Mouse (Mus musculus) testis, adult 2 months (tissue): ENCODE results near the gene Nipal1. TPM values are rescaled to one million over a fixed set of nuclear protein-coding genes. Genes with fewer than 3 reads are reported as not detected.

ENCODE experiments used
- H3K27ac ChIP-seq: fragments of 200-500 bp; 2 replicates; pipeline ENCODE4 v1.5.1; 2012; ENCODE audit warnings: low read depth, low read length; ENCODE audit not compliant: control insufficient read depth, insufficient read depth
- H3K27me3 ChIP-seq: fragments of 200-500 bp; 2 replicates; pipeline ENCODE4 v1.6.1; 2012; ENCODE audit warnings: mild to moderate bottlenecking, low read length, moderate library complexity; ENCODE audit not compliant: control insufficient read depth, insufficient read depth
- H3K36me3 ChIP-seq: fragments of 200-500 bp; 2 replicates; pipeline ENCODE4 v1.6.1; 2012; ENCODE audit warnings: mild to moderate bottlenecking, low read length; ENCODE audit not compliant: control insufficient read depth, insufficient read depth
- H3K4me1 ChIP-seq: fragments of 200-500 bp; 2 replicates; pipeline ENCODE4 v1.6.1; 2012; ENCODE audit warnings: low read length; ENCODE audit not compliant: control insufficient read depth, insufficient read depth
- H3K4me3 ChIP-seq: fragments of 200-500 bp; 2 replicates; pipeline ENCODE4 v1.5.1; 2012; ENCODE audit warnings: low read depth, mild to moderate bottlenecking, low read length, moderate library complexity, mixed read lengths; ENCODE audit not compliant: control insufficient read depth
- CTCF ChIP-seq: fragments of 200-500 bp; IDR thresholded peaks from 2 replicates; pipeline ENCODE4 v1.5.1; 2012; ENCODE audit warnings: low read depth, mild to moderate bottlenecking, inconsistent platforms, low read length, moderate library complexity; ENCODE audit not compliant: control insufficient read depth, insufficient read depth, insufficient replicate concordance
- POLR2A ChIP-seq: fragments of 200-500 bp; IDR thresholded peaks from 2 replicates; pipeline ENCODE4 v1.6.1; 2012; ENCODE audit warnings: low read depth, mild to moderate bottlenecking, inconsistent platforms, low read length, moderate library complexity; ENCODE audit not compliant: control insufficient read depth
- polyA plus RNA-seq: library from polyadenylated mRNA; depleted of rRNA; stranded (reverse); fragments of >200 nt; gene quantifications from 2 replicates; pipeline ENCODE4 v1.2.3, GENCODE M21; 2012

Gene Nipal1
- polyA plus RNA-seq, 1 experiment: 0.31 TPM

- Histone ChIP-seq H3K36me3 (no peaks in the 10 kb centered on the region), H3K4me1 (peaks cover 12% of the 10 kb centered on the region), H3K27me3 (no peaks in the 10 kb centered on the region), H3K27ac (no peak overlapping the region), H3K4me3 (no peak overlapping the region)
- TF ChIP-seq POLR2A: no peak
- TF ChIP-seq CTCF: no peak
Observed at GRCm38 (mm10) chr5:72648987-72649735, 1.6 kb downstream of the Nipal1 start.

- H3K4me1 ChIP-seq: peaks cover under 1% of the 10 kb centered on the region
- H3K4me3 ChIP-seq: no peak overlapping the region
- no peak for TF ChIP-seq CTCF
- no peak for TF ChIP-seq POLR2A
- no peaks in the 10 kb centered on the region for H3K27me3 ChIP-seq
- H3K36me3 ChIP-seq: no peaks in the 10 kb centered on the region
- H3K27ac ChIP-seq: no peak overlapping the region
Observed at GRCm38 (mm10) chr5:72653068-72653674, 5.6 kb downstream of the Nipal1 start.

GRCm38 (mm10) chr5:72656270-72656791, 8.7 kb downstream of the Nipal1 start:
- no peak for TF ChIP-seq CTCF
- TF ChIP-seq POLR2A: no peak
- no peak overlapping the region for H3K4me3 ChIP-seq
- H3K27me3 ChIP-seq: no peaks in the 10 kb centered on the region
- H3K36me3 ChIP-seq: no peaks in the 10 kb centered on the region
- H3K27ac ChIP-seq: no peak overlapping the region
- no peaks in the 10 kb centered on the region for H3K4me1 ChIP-seq

GRCm38 (mm10) chr5:72658375-72658774, 10.8 kb downstream of the Nipal1 start:
- no peak for TF ChIP-seq POLR2A
- TF ChIP-seq CTCF: no peak
- no peaks in the 10 kb centered on the region for H3K36me3 ChIP-seq
- H3K4me3 ChIP-seq: no peak overlapping the region
- H3K27me3 ChIP-seq: no peaks in the 10 kb centered on the region
- H3K4me1 ChIP-seq: no peaks in the 10 kb centered on the region
- H3K27ac ChIP-seq: no peak overlapping the region

- Histone ChIP-seq H3K4me1 (no peaks in the 10 kb centered on the region), H3K4me3 (no peak overlapping the region), H3K27me3 (no peaks in the 10 kb centered on the region), H3K36me3 (no peaks in the 10 kb centered on the region), H3K27ac (no peak overlapping the region)
- TF ChIP-seq POLR2A (no peak), CTCF (no peak)
Observed at GRCm38 (mm10) chr5:72661051-72661781, 13.6 kb downstream of the Nipal1 start.

GRCm38 (mm10) chr5:72664126-72664525, 16.5 kb downstream of the Nipal1 start:
- Histone ChIP-seq H3K4me3 (no peak overlapping the region), H3K36me3 (no peaks in the 10 kb centered on the region), H3K27ac (no peak overlapping the region), H3K4me1 (no peaks in the 10 kb centered on the region), H3K27me3 (no peaks in the 10 kb centered on the region)
- TF ChIP-seq POLR2A: no peak
- no peak for TF ChIP-seq CTCF

GRCm38 (mm10) chr5:72664854-72665253, 17.3 kb downstream of the Nipal1 start:
- H3K27me3 ChIP-seq: no peaks in the 10 kb centered on the region
- no peak overlapping the region for H3K27ac ChIP-seq
- no peaks in the 10 kb centered on the region for H3K36me3 ChIP-seq
- H3K4me3 ChIP-seq: no peak overlapping the region
- H3K4me1 ChIP-seq: no peaks in the 10 kb centered on the region
- TF ChIP-seq POLR2A: no peak
- TF ChIP-seq CTCF: no peak
